Comparison of ENCODE assay signal across 8 mouse cellular contexts in genomic region chr5:147725831-147726700, GRCm38 (mm10). TPM values are rescaled to one million over a fixed set of nuclear protein-coding genes. Genes with fewer than 3 reads are reported as not detected.
DNase-seq lines count a peak whose midpoint lies in the region; ATAC-seq lines count a peak whose summit lies in the region.

Gene Flt1 (minus strand): TSS chr5:147726011.

- peaks cover 17% of the 10 kb centered on the region for H3K4me1 ChIP-seq in forebrain, embryonic 13.5 days
- H3K4me1 ChIP-seq in lung, embryonic 16.5 days (replicated peaks; ENCODE audit: control insufficient read depth, insufficient read depth, low read length), result peaks cover 11% of the 10 kb centered on the region

- H3K9me3 ChIP-seq in forebrain, embryonic 13.5 days (replicated peaks), result no peaks in the 10 kb centered on the region
- no peaks in the 10 kb centered on the region for H3K9me3 ChIP-seq in lung, embryonic 16.5 days (ENCODE audit: control insufficient read depth, low read length)

- no peaks in the 10 kb centered on the region for H3K36me3 ChIP-seq in forebrain, embryonic 13.5 days (ENCODE audit: poor library complexity, severe bottlenecking)
- H3K36me3 ChIP-seq in lung, embryonic 16.5 days (ENCODE audit: control insufficient read depth, insufficient read depth, low read length), result no peaks in the 10 kb centered on the region

- intact Hi-C loops in heart, postnatal 25 days (cut with DNase I), result loop anchor here (1.0 to 2.0 kb wide), 2 partner anchors 26 to 143 kb away; no protein-coding TSS in a partner anchor

- DNase-seq in 3134 (ENCODE audit: extremely low read depth, insufficient read length, low spot score), result peak; percentile 30
- DNase-seq in ZHBTc4 (ENCODE audit: low read depth, low spot score), result peak; percentile 71
- peak; percentile 81 for DNase-seq in heart, postnatal 25 days (ENCODE audit: low spot score)
- peak in 1 of 2 experiments; percentile 29 for DNase-seq in layer of hippocampus, postnatal 10 days (ENCODE audit: low spot score in 2 of 2)
- peak; percentile 35 for DNase-seq in skeletal muscle tissue, adult 2 months (ENCODE audit: low read depth, low spot score)

- ATAC-seq in forebrain, embryonic 13.5 days, result peak; percentile 61
- peak; percentile 80 for ATAC-seq in lung, embryonic 16.5 days (ENCODE audit: low read depth)
- ATAC-seq in activated CD4-positive, CD25-positive, alpha-beta regulatory T cell, adult 4 months, result no peak

- peak within 1 kb of the TSS; percentile 39 for H3K4me3 ChIP-seq in forebrain, embryonic 13.5 days
- H3K4me3 ChIP-seq in lung, embryonic 16.5 days (ENCODE audit: low read length), result peak within 1 kb of the TSS; percentile 59

- under 1% methylated on average over 78 of the region's 82 CpGs for WGBS in forebrain, embryonic 13.5 days
- WGBS in lung, embryonic 16.5 days, result under 1% methylated on average over 78 of the region's 82 CpGs

- H3K27me3 ChIP-seq in forebrain, embryonic 13.5 days, result peaks cover 95% of the 10 kb centered on the region
- peaks cover 65% of the 10 kb centered on the region for H3K27me3 ChIP-seq in lung, embryonic 16.5 days (ENCODE audit: control insufficient read depth, insufficient read depth, low read depth, low read length)

- H3K27ac ChIP-seq in forebrain, embryonic 13.5 days, result no peak within 1 kb of the TSS
- peak within 1 kb of the TSS; percentile 54 for H3K27ac ChIP-seq in lung, embryonic 16.5 days (ENCODE audit: low read length)

- peak within 1 kb of the TSS; percentile 46 for H3K9ac ChIP-seq in forebrain, embryonic 13.5 days
- peak within 1 kb of the TSS; percentile 68 for H3K9ac ChIP-seq in lung, embryonic 16.5 days (ENCODE audit: low read length)

- peak within 1 kb of the TSS; percentile 71 for H3K4me2 ChIP-seq in forebrain, embryonic 13.5 days
- H3K4me2 ChIP-seq in lung, embryonic 16.5 days (ENCODE audit: low read depth, low read length), result peak within 1 kb of the TSS; percentile 92

RNA-seq across cellular contexts. Expression of gene Flt1, which starts in this region (rescaled TPM):
- polyA plus RNA-seq in forebrain, embryonic 13.5 days (2015; fragmentation: Nextera tagmentation; extraction: Ambion mirVana), result 7.2 and 8.5 TPM in 2 replicates
- total RNA-seq in heart, postnatal 25 days (2021), result 10 to 100 TPM; 61.7 to 76.9 TPM
- 10 to 100 TPM; 27.0 to 29.0 TPM for total RNA-seq in layer of hippocampus, postnatal 10 days (2021)
- 15.6 and 16.7 TPM in 2 replicates for polyA plus RNA-seq in lung, embryonic 16.5 days (2015; fragmentation: Nextera tagmentation; extraction: Ambion mirVana)
- polyA plus RNA-seq in activated CD4-positive, CD25-positive, alpha-beta regulatory T cell, adult 4 months (2017; shearing (Covaris generic)), result not detected
